Mouse (Mus musculus): ENCODE results near the gene Mthfd1.
A peak's percentile ranks its signal among the peaks of the same experiment; 100 is the strongest.

The Mthfd1 gene

GRCm38 (mm10) chr12:76263876-76264275 lies 8.8 kb downstream of the Mthfd1 start:
- no peak for DNase-seq (ENCODE audit: low spot score in 2 of 2)

- DNase-seq (ENCODE audit: low spot score in 2 of 2), result no peak
Measured at GRCm38 (mm10) chr12:76264325-76264965, 9.3 kb downstream of the Mthfd1 start.

DNA sequence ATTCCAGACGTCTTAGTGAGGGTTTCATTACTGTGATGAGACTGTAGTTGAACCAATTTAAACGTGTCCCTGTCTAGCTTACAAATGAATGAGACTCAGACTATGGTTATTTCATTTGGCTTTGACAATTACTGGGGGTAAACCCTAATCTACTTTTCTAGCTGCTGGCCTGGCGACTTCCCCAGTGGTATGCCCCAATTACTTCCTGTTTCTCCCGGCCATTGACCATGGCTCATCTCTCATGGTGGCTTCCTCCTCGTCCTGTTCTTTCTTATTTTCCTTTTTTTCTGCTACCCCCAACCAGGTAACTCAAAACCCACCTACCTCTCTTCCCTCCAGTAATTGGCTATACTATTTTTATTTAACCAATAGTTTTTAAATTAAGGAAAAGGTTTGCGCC lies 9.9 kb downstream of the Mthfd1 start:
- no peak for DNase-seq (ENCODE audit: low spot score in 2 of 2)

- DNase-seq (ENCODE audit: low spot score in 2 of 2), result no peak
Measured at GRCm38 (mm10) chr12:76266875-76267274, 11.8 kb downstream of the Mthfd1 start.

GRCm38 (mm10) chr12:76268686-76269085 lies 13.6 kb downstream of the Mthfd1 start:
- DNase-seq (ENCODE audit: low spot score in 2 of 2), result no peak

GRCm38 (mm10) chr12:76269196-76269595 lies 14.1 kb downstream of the Mthfd1 start:
- DNase-seq (ENCODE audit: low spot score in 2 of 2), result no peak

DNA sequence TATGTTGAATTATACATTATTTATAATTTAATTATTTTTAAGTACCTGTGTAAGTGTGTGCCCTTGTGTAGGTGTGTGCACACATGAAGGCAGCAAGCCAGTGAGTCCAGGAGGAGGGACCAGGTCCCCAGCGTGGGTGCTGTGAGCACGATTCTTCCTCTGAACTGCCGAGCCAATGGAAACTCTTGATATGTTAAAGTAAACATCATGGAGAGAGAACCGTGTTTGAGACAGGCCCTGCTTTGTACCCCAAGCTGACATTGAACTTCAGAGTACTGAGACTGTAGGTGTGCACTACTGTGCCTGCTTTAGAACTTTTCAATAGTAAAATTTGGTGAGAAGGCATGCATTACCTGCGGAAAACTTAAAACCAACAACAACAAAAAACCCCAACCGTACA lies 16.4 kb downstream of the Mthfd1 start:
- DNase-seq (ENCODE audit: low spot score in 2 of 2), result no peak

GRCm38 (mm10) chr12:76272610-76273524 lies 17.8 kb downstream of the Mthfd1 start:
- no peak for DNase-seq (ENCODE audit: low spot score in 2 of 2)

GRCm38 (mm10) chr12:76278209-76278608 lies 23.1 kb downstream of the Mthfd1 start:
- DNase-seq (ENCODE audit: low spot score in 2 of 2), result no peak

- DNase-seq (ENCODE audit: low spot score in 2 of 2), result peak in 1 of 2 experiments; percentile 35
Measured at GRCm38 (mm10) chr12:76280556-76280955, 25.5 kb downstream of the Mthfd1 start.

DNA sequence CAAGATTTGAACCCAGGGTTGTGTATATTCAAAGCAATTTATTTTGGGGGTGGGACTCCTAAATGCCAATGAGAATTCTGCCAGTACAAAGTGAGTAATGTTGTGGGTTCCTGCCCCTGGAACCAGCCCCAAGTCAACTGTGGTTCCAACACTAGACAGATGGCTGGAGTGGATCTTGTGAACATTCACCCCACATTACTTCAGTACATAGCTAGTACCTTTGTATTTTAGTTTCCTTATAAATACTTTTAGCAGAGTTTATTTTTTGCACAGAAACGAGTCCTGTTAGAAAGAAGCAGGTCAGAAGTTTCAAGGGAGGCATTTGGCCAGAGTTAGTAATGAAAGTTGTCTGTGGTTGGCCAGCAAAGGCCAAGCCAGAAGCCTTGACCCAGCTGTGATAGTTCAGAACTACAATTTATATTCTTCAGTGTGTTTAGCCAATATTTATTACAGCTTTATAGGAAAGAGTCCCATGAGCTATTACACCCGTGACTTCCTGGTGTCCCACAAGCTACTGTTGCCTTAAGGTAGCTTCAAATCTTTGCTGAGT lies 26.1 kb downstream of the Mthfd1 start:
- no peak for DNase-seq (ENCODE audit: low spot score in 2 of 2)

GRCm38 (mm10) chr12:76282132-76282531 lies 27.0 kb downstream of the Mthfd1 start:
- DNase-seq (ENCODE audit: low spot score in 2 of 2), result no peak

GRCm38 (mm10) chr12:76282532-76283173 lies 27.6 kb downstream of the Mthfd1 start:
- no peak for DNase-seq (ENCODE audit: low spot score in 2 of 2)

DNA sequence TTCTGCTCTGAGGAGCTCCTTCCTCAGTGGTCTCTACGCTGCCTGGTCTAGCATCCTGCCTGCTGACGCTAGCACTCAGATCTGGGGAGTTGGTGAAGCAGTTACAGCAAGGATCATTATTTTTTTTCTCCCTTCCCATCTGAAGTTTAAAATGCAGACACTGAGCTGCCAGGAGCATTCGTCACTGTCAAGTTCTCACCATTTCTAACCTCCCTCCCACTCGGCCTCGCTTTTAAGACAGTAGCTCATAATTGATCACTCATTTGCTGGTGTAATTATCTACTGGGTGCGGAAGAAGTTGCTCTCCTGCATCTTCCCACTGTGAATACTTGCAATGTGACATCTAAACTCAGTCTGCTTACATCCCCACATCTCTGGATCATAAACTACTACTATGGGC lies 30.3 kb downstream of the Mthfd1 start:
- no peak for DNase-seq (ENCODE audit: low spot score in 2 of 2)

GRCm38 (mm10) chr12:76287986-76288385 lies 32.9 kb downstream of the Mthfd1 start:
- no peak for DNase-seq (ENCODE audit: low spot score in 2 of 2)

- DNase-seq (ENCODE audit: low spot score in 2 of 2), result no peak
Measured at GRCm38 (mm10) chr12:76288494-76288893, 33.4 kb downstream of the Mthfd1 start.

- DNase-seq (ENCODE audit: low spot score in 2 of 2), result no peak
Measured at GRCm38 (mm10) chr12:76289428-76289827, 34.3 kb downstream of the Mthfd1 start.

- DNase-seq (ENCODE audit: low spot score in 2 of 2), result no peak
Measured at GRCm38 (mm10) chr12:76290271-76290670, 35.2 kb downstream of the Mthfd1 start.

GRCm38 (mm10) chr12:76293192-76293591 lies 38.1 kb downstream of the Mthfd1 start:
- no peak for DNase-seq (ENCODE audit: low spot score in 2 of 2)

- no peak for DNase-seq (ENCODE audit: low spot score in 2 of 2)
Measured at GRCm38 (mm10) chr12:76297830-76298229, 42.7 kb downstream of the Mthfd1 start.

DNA sequence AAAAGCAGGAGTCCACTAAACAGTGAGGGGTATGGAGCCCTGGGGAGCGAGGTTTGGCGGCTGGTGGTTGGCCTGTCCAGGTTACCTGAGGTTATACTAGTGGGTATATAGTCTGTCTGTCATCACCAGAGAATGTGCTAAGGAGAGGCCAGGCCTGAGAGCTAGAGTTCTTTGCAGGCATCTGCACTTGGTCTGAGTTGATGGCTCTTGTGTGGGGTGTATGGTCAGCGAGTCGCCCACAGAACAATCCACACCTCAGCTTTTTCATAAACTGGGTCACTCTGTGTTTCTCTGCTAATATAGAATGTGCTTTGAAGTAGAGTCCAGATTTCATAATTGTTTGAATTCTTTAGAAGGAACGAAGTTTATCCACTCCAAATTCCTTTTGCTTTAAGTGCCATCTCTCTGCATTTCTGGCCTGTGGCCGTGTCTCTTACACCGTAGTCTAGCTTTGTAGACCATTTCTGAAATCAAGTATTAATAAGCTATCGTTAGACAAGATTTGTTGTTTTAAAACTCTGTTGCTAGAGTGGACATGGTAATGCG lies 44.3 kb downstream of the Mthfd1 start:
- no peak for DNase-seq (ENCODE audit: low spot score in 2 of 2)

DNA sequence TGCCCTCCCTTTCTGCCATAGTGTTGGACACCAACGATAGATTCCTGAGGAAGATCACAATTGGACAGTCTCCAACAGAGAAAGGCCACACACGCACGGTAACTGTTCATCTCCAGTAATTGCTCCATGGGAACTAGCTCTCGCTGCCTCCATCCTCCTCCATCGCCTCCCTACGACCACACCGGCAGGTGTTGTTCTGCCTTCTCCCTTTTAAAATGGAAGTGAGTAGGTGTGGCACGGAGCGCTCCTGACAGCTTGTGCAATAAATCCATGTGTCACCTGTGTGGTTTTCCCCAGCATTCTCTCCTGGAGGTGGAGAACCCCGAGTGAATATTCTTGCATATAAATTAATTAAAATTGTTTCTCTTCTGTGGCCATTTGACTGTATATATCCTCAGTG lies 45.3 kb downstream of the Mthfd1 start:
- DNase-seq (ENCODE audit: low spot score in 2 of 2), result peak in 1 of 2 experiments; percentile 32

Data from right cerebral cortex, postnatal 36 days (tissue).